Mouse (Mus musculus) CH12.LX (cell line): Measurements from ENCODE around the gene Nsg1.

Experiments used
- BHLHE40 ChIP-seq: IDR thresholded peaks from 2 replicates; pipeline ENCODE4 v1.6.1; 2011; ENCODE audit warnings: mild to moderate bottlenecking, low read depth, low read length, improper control_type of control experiment
- CTCF ChIP-seq, 2 experiments: IDR thresholded peaks in 1 of 2; conservative IDR thresholded peaks in 1 of 2; 2 replicates each; pipeline ENCODE4 v1.5.1; 2011 to 2012; ENCODE audit warnings: low read depth in 2 of 2, low read length in 2 of 2, improper control_type of control experiment in 1 of 2, inconsistent platforms in 1 of 2, mild to moderate bottlenecking in 1 of 2, moderate library complexity in 1 of 2
- GABPA ChIP-seq: IDR thresholded peaks from 2 replicates; pipeline ENCODE4 v1.6.1; 2012; ENCODE audit warnings: low read depth, low read length, improper control_type of control experiment, inconsistent platforms; ENCODE audit not compliant: insufficient replicate concordance
- MAFK ChIP-seq: IDR thresholded peaks from 2 replicates; pipeline ENCODE4 v1.6.1; 2011; ENCODE audit warnings: low read length, improper control_type of control experiment; ENCODE audit not compliant: insufficient replicate concordance
- POLR2A ChIP-seq: IDR thresholded peaks from 2 replicates; pipeline ENCODE4 v1.6.1; 2011; ENCODE audit warnings: low read depth, mild to moderate bottlenecking, improper control_type of control experiment, low read length
- SMC3 ChIP-seq: IDR thresholded peaks from 2 replicates; pipeline ENCODE4 v1.6.1; 2011; ENCODE audit warnings: low read depth, low read length, improper control_type of control experiment
- USF1 ChIP-seq: IDR thresholded peaks from 2 replicates; pipeline ENCODE4 v1.6.1; 2014; ENCODE audit warnings: low read depth, mild to moderate bottlenecking, inconsistent platforms, low read length, improper control_type of control experiment
- ZKSCAN1 ChIP-seq: IDR thresholded peaks from 2 replicates; pipeline ENCODE4 v1.6.1; 2012; ENCODE audit warnings: low read depth, inconsistent platforms, low read length, improper control_type of control experiment, borderline replicate concordance

DNA sequence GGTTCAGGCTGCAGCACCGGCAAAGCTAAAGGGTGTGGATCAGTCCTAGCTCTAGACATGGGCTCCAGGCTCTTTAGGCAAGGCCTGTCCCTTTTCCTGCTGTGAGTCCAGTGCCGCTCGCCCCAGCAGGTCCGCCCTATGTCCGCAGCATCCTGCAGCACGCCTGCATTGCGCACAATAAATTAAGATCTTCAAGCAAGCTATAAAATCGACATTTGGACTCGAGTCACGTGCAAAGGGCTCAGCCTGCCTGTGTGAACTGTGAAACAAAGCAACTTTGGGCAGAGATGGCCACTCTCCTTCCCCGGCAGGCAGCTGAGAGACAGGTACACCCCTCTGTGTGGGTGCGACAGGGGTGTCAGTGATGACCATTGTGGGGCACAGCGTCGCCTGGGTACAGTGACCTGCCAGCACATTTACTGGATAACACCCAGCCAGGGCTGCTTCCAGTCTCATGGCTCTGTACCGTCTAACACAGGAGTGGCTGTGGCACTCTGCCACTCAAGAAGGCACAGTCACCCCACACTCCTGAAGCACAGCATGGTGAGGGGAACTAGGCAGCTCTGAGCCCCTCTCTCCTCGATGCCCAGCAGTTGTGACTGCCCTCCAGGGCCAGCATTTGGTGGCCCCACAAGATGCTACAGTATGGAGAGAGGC is 14.7 kb upstream of the Nsg1 start:
- TF ChIP-seq CTCF (conservative IDR thresholded peaks at IDR 0.05 in 1 of 2, IDR thresholded peaks at IDR 0.05 in 1 of 2; ENCODE audit: low read depth in 2 of 2, low read length in 2 of 2) (no peak), MAFK (no peak), SMC3 (no peak), USF1 (no peak), GABPA (no peak), ZKSCAN1 (no peak), POLR2A (no peak), BHLHE40 (no peak)
